Mouse (Mus musculus): Measurements from ENCODE around the gene Ikbke.
"Not testable (repeated sequence)": the region's sequence is repeated elsewhere in the genome, so short reads cannot be mapped to it uniquely, and the experiment has no call there.

The Ikbke gene

GRCm38 (mm10) chr1:131281731-131282130 is 2.3 kb upstream of the Ikbke start:
- DNase-seq (ENCODE audit: low read depth), result no peak

GRCm38 (mm10) chr1:131280280-131280679 is 874 bp upstream of the Ikbke start:
- no peak for DNase-seq (ENCODE audit: low read depth)

GRCm38 (mm10) chr1:131278606-131279455 is 575 bp downstream of the Ikbke start:
- no peak for DNase-seq (ENCODE audit: low read depth)

- DNase-seq (ENCODE audit: low read depth), result no peak
Observed at GRCm38 (mm10) chr1:131276831-131277230, 2.6 kb downstream of the Ikbke start.

- no peak for DNase-seq (ENCODE audit: low read depth)
Observed at GRCm38 (mm10) chr1:131275577-131275976, 3.8 kb downstream of the Ikbke start.

GRCm38 (mm10) chr1:131274725-131275539 is 4.5 kb downstream of the Ikbke start:
- DNase-seq (ENCODE audit: low read depth), result no peak

- DNase-seq (ENCODE audit: low read depth), result no peak
Observed at GRCm38 (mm10) chr1:131269797-131270578, 9.4 kb downstream of the Ikbke start.

GRCm38 (mm10) chr1:131268776-131269175 is 10.6 kb downstream of the Ikbke start:
- no peak for DNase-seq (ENCODE audit: low read depth)

GRCm38 (mm10) chr1:131263905-131264304 is 15.5 kb downstream of the Ikbke start:
- DNase-seq (ENCODE audit: low read depth), result no peak

GRCm38 (mm10) chr1:131260309-131260656 is 19.1 kb downstream of the Ikbke start:
- DNase-seq (ENCODE audit: low read depth), result no peak

- no peak for DNase-seq (ENCODE audit: low read depth)
Observed at GRCm38 (mm10) chr1:131259632-131260308, 19.6 kb downstream of the Ikbke start.

GRCm38 (mm10) chr1:131257288-131257687 is 22.1 kb downstream of the Ikbke start:
- no peak for DNase-seq (ENCODE audit: low read depth)

- not testable (repeated sequence) for DNase-seq (ENCODE audit: low read depth)
Observed at GRCm38 (mm10) chr1:131252516-131253250, 26.7 kb downstream of the Ikbke start.

- DNase-seq (ENCODE audit: low read depth), result no peak
Observed at GRCm38 (mm10) chr1:131246433-131247395, 32.7 kb downstream of the Ikbke start.

- no peak for DNase-seq (ENCODE audit: low read depth)
Observed at GRCm38 (mm10) chr1:131245926-131246325, 33.5 kb downstream of the Ikbke start.

- DNase-seq (ENCODE audit: low read depth), result no peak
Observed at GRCm38 (mm10) chr1:131245089-131245856, 34.1 kb downstream of the Ikbke start, which contains the start of gene Rassf5. Gene Rassf5 (minus strand): TSS chr1:131245258.

- no peak for DNase-seq (ENCODE audit: low read depth)
Observed at GRCm38 (mm10) chr1:131244536-131245088, 34.8 kb downstream of the Ikbke start.

GRCm38 (mm10) chr1:131242956-131243355 is 36.5 kb downstream of the Ikbke start:
- no peak for DNase-seq (ENCODE audit: low read depth)
